Mouse (Mus musculus) urinary bladder, postnatal 10 days (tissue): ENCODE results near the gene Irak3.
A peak's percentile ranks its signal among the peaks of the same experiment; 100 is the strongest.
"Not testable (repeated sequence)": the region's sequence is repeated elsewhere in the genome, so short reads cannot be mapped to it uniquely, and the experiment has no call there.

ENCODE experiments used
- DNase-seq: peaks from one replicate; pipeline ENCODE4 v3.0.0; 2022; ENCODE audit warnings: low spot score

Gene Irak3

DNA sequence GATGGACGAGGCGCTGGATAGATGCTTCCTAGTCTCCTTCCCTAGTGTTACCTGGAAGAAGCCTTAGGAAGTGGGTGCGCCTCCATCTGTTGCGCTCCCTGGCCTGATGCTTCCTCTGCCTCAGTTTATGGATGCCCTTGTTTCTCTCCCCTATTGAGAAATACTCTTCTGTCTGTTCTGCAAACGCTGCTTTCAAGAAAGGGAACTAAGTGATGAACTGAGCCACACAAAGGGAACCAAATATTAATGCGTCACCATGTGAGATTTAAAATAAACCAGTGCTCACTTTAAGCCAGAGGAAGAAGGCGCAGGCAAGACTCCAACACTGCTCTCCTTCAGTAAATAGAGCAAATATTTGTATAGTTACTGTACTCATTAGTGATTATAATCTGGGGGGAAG lies 38.4 kb downstream of the Irak3 start:
- no peak for DNase-seq

- DNase-seq: no peak
Measured at GRCm38 (mm10) chr10:120162840-120163239, 39.1 kb downstream of the Irak3 start.

DNA sequence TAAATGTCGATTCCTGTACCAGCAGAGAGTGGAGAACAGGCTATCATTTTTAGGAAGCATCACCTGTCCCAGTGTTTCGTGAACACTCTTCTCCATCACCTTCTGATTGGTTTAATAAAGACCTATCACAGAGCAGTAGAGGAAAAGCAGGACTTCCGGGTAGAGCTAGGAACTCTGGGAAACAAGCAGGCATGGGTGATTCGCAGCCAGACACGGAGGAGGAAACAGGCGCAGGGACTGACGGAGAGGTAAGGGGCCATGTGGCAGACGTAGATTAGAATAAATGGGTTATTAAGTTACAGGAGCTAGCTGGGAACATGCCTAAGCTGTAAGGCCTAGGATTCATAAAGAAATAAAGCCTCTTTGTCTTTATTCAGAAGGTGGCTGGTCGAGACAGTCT lies 41.4 kb downstream of the Irak3 start:
- DNase-seq: no peak

- DNase-seq: no peak
Measured at GRCm38 (mm10) chr10:120153911-120154310, 48.0 kb downstream of the Irak3 start.

GRCm38 (mm10) chr10:120151672-120152071 lies 50.3 kb downstream of the Irak3 start:
- no peak for DNase-seq

GRCm38 (mm10) chr10:120140916-120141516 lies 60.9 kb downstream of the Irak3 start:
- DNase-seq: no peak

DNA sequence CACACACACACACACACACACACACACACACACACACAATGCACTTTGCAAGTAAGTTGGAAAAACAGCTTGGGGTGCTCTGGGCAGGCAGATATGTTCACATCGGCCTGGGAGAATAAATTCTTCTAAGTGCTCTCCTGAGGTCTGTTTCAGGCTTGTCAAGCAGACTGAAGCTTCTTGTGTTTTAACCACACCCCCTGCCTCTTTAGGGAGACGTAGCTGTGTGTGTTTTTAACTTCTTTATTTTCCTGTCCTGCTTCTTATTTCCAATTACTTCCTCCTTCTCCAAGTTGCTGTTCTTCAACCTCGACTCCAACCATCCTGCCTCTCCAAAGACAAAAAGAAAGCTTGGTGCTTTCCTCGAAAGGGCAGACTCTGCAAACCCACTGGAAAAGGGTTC lies 61.7 kb downstream of the Irak3 start:
- no peak for DNase-seq

DNA sequence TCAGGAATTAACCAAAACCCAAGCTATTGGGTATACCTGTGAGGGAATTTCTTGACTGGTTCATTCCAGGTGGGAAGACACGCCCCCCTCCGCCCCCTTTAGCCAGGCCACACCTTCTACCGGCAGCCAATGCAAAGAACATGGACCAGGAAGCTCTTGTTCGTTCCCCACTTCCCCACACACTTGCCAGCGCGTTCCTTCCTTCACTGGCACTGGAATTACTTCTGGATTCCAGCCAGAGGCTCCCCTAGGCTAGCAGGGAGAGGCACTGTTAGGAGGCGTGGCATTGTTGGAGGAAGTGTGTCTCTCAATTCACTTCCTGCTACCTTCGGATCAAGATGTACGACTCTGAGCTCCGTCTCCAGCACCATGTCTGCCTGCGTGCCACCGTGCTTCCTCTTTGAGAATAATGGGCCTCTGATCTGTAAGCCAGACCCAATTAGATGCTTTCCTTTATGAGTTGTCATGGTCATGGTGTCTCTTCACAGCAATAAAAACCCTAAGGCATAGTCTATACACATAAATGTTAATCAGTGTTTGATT lies 65.8 kb downstream of the Irak3 start:
- no peak for DNase-seq

DNA sequence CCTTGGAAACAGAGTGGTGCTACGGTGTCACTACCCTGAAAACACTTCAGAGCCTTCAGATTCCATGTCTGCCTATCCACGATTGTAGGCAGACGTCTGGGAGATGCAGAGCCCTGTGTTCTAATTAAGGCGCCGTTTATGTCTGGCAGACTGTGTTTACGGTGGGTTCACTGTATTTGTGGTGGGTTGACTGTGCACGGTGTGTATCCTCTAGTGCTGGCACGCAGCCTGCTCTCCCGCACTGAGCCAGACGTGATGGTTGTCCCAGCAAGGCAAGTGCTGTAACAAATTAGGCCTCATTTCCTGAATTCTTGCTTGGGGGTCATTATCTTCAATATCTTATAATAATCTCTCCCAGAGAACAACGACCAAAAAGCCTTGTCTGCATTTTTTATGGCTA lies 68.2 kb downstream of the Irak3 start:
- DNase-seq: no peak

GRCm38 (mm10) chr10:120130621-120131020 lies 71.3 kb downstream of the Irak3 start:
- no peak for DNase-seq

DNA sequence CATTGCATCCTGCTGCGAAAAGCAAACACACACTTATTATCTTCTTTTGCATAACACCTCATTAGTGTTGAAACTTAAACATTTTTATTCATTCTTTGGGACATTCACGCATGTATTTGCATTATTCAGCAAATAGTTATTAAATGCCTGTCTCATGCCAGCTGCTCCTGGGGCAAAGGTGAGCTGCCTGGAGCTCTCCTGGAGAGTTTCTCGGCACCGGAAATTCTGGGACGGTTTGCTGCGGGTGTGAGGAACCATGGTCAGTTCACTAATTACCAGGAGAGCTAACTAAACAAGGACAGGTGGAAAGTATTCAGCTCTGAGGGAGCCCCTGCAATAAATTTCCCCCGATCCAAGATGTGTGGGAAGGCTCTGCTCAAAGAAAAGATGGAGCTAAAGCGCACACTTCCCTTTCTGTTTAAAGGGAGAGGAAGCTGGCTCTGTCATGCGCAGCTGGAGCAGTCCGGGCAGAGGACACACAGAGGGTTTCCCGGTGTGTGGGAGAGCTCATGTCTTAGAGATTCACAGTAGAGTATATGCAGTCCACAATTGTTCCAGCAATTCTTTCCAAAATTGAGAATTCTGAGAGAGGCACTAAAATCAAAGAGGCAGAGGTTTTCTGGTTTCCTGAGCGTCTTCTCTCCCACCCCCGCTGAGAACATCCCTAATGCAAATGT lies 73.2 kb downstream of the Irak3 start:
- no peak for DNase-seq

GRCm38 (mm10) chr10:120125465-120125857 lies 76.5 kb downstream of the Irak3 start:
- DNase-seq: no peak

- DNase-seq: peak; percentile 49
Measured at GRCm38 (mm10) chr10:120124801-120125464, 77.0 kb downstream of the Irak3 start.

DNA sequence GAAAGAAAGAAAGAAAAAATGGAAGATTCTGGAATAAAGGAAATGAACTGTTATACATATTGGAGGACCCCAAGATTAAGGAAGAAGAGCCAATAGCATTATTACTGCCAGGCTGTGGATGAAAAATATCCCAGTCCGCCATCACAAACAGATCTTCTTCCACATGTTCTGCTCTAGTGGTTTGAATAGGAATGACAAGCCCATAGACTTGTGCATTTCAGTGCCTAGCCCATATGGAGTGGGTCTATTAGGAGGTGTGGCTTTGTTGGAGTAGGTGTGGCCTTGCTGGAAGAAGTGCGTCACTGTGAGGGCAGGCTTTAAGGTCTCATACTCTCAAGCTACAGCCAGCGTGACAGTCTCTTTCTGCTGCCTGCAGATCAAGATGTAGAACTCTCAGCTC lies 78.2 kb downstream of the Irak3 start:
- no peak for DNase-seq

GRCm38 (mm10) chr10:120115249-120115648 lies 86.7 kb downstream of the Irak3 start:
- no peak for DNase-seq

DNA sequence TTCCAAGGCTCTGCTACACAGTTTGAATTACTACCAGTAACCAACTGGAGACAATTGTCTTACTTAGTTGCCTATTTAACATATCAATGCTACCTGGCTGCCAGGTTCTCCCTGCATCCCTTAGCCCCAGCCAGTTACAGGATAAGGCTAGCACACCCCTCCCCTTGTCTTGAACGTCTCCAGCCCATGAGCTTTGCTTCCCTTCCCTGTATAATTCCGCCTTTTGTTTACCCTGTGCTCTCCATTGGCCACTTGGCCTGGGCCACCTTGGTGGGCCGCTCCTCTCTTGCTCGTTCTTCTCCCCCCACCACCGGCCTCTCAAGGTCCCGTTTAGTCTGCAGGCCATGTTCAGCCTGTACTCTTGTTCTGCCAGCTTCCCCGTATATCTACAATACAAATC lies 87.4 kb downstream of the Irak3 start:
- DNase-seq: no peak

- no peak for DNase-seq
Measured at GRCm38 (mm10) chr10:120113980-120114379, 88.0 kb downstream of the Irak3 start.

DNA sequence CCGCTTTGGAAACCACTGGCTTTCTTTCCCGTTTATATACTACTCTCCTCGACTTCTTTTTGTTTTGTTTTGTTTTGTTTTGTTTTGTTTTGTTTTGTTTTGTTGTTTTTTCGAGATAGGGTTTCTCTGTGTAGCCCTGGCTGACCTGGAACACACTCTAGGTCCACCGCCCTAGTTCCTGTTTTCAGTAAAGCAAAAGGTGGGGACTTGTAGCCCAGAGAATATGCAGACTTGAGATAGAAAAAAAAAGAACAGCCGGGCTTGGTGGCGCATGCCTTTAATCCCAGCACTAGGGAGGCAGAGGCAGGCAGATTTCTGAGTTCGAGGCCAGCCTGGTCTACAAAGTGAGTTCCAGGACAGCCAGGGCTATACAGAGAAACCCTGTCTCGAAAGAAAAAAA lies 88.4 kb downstream of the Irak3 start:
- not testable (repeated sequence) for DNase-seq

GRCm38 (mm10) chr10:120112507-120113396 lies 89.2 kb downstream of the Irak3 start, which contains the start of gene Helb:
TSS of gene Helb (minus strand) at chr10:120112987.
- DNase-seq: peak; percentile 85

DNA sequence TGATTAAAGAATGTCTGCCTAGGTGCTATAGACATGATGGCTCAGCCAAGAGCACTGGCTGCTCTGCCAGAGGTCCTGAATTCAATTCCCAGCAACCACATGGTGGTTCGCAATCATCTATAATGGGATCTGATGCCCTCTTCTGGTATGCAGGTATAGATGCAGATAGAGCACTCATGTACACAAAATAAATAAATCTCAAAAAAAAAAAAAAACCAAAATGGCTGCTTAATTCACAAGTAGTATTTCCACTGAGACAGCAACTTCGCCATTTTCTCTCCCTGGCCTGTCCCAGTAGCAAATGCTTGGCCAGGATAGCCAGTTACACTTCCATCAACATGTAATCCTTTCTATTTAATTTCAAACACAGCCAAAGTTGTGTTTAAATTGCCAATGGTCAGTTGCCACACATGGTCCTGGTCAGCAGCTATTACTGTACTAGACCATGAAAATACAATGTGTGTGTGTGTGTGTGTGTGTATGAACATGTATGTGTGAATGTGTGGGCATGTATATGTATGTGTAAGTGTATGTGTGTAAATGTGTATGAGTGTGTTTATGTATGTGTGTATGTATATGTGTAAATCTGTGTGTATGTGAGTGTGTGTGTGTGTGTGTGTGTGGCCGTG lies 90.1 kb downstream of the Irak3 start:
- no peak for DNase-seq

DNA sequence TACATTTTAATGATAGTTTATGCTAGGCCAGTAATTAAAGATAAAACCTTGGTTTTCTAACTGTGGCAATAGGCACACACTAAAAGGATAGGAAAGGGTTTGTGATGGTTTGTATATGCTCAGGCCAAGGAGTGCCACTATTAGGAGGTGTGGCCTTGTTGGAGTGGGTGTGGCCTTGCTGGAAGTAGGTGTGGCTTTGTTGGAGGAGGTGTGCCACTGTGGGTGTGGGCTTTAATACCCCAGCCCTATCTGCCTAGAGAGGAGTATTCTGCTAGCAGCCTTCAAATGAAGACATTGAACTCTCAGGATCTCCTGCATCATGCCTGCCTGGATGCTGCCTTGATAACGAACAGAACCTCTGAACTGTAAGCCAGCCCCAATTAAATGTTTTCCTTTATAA lies 101.1 kb downstream of the Irak3 start:
- DNase-seq: no peak

GRCm38 (mm10) chr10:120097564-120097963 lies 104.4 kb downstream of the Irak3 start:
- DNase-seq: no peak
